Mouse (Mus musculus): ENCODE measurements around the gene Tm6sf2. TPM values are rescaled to one million over a fixed set of nuclear protein-coding genes. Genes with fewer than 3 reads are reported as not detected.

The Tm6sf2 gene
- total and polyA plus RNA-seq, 3 experiments = 1.0 to 1.2 TPM; not detected in 1

DNA sequence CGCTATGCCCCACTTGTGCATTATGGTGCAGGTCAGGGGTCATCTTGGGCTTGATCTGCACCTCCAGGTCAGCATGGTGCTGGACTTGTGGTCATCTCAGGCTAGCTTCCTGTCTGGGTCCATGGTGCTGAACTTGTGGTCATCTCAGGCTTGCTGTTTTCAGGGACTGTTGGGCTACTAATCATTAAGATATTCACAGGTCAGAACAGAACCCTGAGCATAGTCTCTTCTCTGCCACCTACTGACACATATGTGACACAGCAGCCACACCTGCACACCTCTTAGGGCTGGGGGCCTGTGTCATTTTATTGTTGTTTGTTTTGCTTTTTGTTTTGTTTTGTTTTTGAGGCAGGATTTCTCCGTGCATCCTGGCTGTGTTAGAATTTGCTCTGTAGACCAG is 50.1 kb downstream of the Tm6sf2 start:
- DNase-seq (ENCODE audit: low read depth, low spot score) = peak; percentile 42
- Histone ChIP-seq H3K9me3 (replicated peaks; ENCODE audit: insufficient read depth, low read length) (no peaks in the 10 kb centered on the region), H3K27ac (ENCODE audit: control insufficient read depth, low read depth, low read length) (no peak overlapping the region), H3K4me1 (ENCODE audit: control insufficient read depth in 1 of 2, insufficient read depth in 2 of 2, low read length in 2 of 2) (no peaks in the 10 kb centered on the region), H3K36me3 (ENCODE audit: control insufficient read depth in 1 of 2, insufficient read depth in 2 of 2, low read length in 2 of 2) (no peaks in the 10 kb centered on the region), H3K27me3 (ENCODE audit: control insufficient read depth in 1 of 2, insufficient read depth in 2 of 2, low read length in 2 of 2) (peaks cover 0 to 4% of the 10 kb centered on the region in 2 experiments; a peak in 1 of 4 replicates), H3K79me2 (ENCODE audit: control insufficient read depth, insufficient read depth, low read length, poor library complexity) (no peaks in the 10 kb centered on the region), H3K9ac (ENCODE audit: control insufficient read depth, low read depth, low read length, poor library complexity, severe bottlenecking) (no peak overlapping the region), H3K4me3 (ENCODE audit: control insufficient read depth in 1 of 2, insufficient read depth in 1 of 2, low read depth in 2 of 2, low read length in 2 of 2) (no peak overlapping the region)
- TF ChIP-seq MYC (IDR thresholded peaks at IDR 0.05; ENCODE audit: low read depth, low read length) (no peak), JUND (IDR thresholded peaks at IDR 0.05; ENCODE audit: low read depth, low read length) (no peak), TAL1 (IDR thresholded peaks at IDR 0.05; ENCODE audit: low read length) (no peak), CTCF (IDR thresholded peaks at IDR 0.05 in 2 of 3, conservative IDR thresholded peaks at IDR 0.05 in 1 of 3; ENCODE audit: control insufficient read depth in 1 of 3, insufficient read depth in 1 of 3, low read depth in 2 of 3, low read length in 3 of 3, poor library complexity in 1 of 3, severe bottlenecking in 1 of 3) (peak; percentile 58 to 68 (median 60)), ZC3H11A (IDR thresholded peaks at IDR 0.05; ENCODE audit: low read depth, low read length) (0 out of 2 replicates have a peak, but pooled peaks have one; percentile 12), ZNF384 (IDR thresholded peaks at IDR 0.05; ENCODE audit: low read depth, low read length) (no peak), RAD21 (IDR thresholded peaks at IDR 0.05; ENCODE audit: low read depth, low read length) (peak; percentile 58), SMC3 (IDR thresholded peaks at IDR 0.05; ENCODE audit: low read depth, low read length) (peak; percentile 73)

DNA sequence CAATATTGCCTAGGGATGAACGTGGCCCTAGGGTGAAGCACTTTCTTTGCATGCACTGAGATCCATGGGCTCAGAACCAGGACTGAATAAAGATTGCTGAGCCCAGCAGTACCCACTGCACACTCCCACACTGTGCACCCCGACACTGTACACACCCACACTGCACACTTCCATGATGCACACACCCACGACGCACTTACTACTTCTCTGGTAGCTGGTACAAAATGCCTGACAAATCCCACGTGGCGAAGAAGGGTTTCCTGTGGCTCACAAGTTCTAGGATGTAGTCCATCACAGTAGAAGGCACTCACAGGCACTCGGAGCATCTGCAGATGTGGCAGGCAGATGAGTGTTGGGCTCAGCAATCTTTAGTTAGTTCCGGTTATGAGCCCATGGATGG is 52.3 kb downstream of the Tm6sf2 start:
- no peaks in the 10 kb centered on the region for H3K9me3 ChIP-seq (replicated peaks; ENCODE audit: insufficient read depth, low read length)
- H3K9ac ChIP-seq (ENCODE audit: control insufficient read depth, low read depth, low read length, poor library complexity, severe bottlenecking) = no peak overlapping the region
- H3K27me3 ChIP-seq (ENCODE audit: control insufficient read depth in 1 of 2, insufficient read depth in 2 of 2, low read length in 2 of 2) = peaks cover 0 to 4% of the 10 kb centered on the region in 2 experiments; a peak in 1 of 4 replicates
- TF ChIP-seq E2F4 (IDR thresholded peaks at IDR 0.05; ENCODE audit: borderline replicate concordance, low read depth, low read length) (no peak), ETS1 (IDR thresholded peaks at IDR 0.05; ENCODE audit: low read depth, low read length) (no peak), KAT2A (conservative IDR thresholded peaks at IDR 0.05; ENCODE audit: low read depth, low read length) (no peak), TAL1 (IDR thresholded peaks at IDR 0.05; ENCODE audit: low read length) (no peak), MAX (IDR thresholded peaks at IDR 0.05; ENCODE audit: low read length) (no peak)
- no peak overlapping the region for H3K27ac ChIP-seq (ENCODE audit: control insufficient read depth, low read depth, low read length)
- H3K4me1 ChIP-seq (ENCODE audit: control insufficient read depth in 1 of 2, insufficient read depth in 2 of 2, low read length in 2 of 2) = no peaks in the 10 kb centered on the region
- H3K36me3 ChIP-seq (ENCODE audit: control insufficient read depth in 1 of 2, insufficient read depth in 2 of 2, low read length in 2 of 2) = no peaks in the 10 kb centered on the region
- H3K79me2 ChIP-seq (ENCODE audit: control insufficient read depth, insufficient read depth, low read length, poor library complexity) = no peaks in the 10 kb centered on the region
- no peak overlapping the region for H3K4me3 ChIP-seq (ENCODE audit: control insufficient read depth in 1 of 2, insufficient read depth in 1 of 2, low read depth in 2 of 2, low read length in 2 of 2)
- no peak for DNase-seq (ENCODE audit: low read depth, low spot score)

DNA sequence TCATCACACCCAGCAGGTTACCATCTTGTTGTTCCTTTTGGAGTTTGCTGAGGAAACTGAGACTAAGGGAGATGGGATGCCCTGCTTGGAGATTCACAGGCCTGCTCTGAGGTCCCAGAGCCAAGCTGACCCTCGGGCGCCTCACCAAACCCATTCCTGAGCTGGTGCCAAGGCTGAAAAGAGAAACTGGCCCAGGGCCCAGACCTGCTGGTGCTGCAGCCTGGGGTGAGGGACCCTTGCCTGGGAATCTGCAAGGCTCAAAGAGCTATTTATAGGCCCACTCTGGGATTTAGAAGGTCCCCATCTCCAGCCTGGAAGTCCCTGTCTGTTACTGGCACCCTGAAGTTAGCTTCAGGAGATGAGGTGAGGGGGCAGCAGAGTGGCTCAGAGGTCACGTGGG is 55.7 kb downstream of the Tm6sf2 start:
- TF ChIP-seq TBP (IDR thresholded peaks at IDR 0.05; ENCODE audit: low read depth, low read length) (no peak), KAT2A (conservative IDR thresholded peaks at IDR 0.05; ENCODE audit: low read depth, low read length) (no peak), MXI1 (IDR thresholded peaks at IDR 0.05; ENCODE audit: low read depth, low read length) (no peak), HCFC1 (IDR thresholded peaks at IDR 0.05; ENCODE audit: low read depth, low read length) (no peak), BHLHE40 (IDR thresholded peaks at IDR 0.05; ENCODE audit: borderline replicate concordance, low read depth, low read length) (no peak), CTCF (IDR thresholded peaks at IDR 0.05 in 2 of 3, conservative IDR thresholded peaks at IDR 0.05 in 1 of 3; ENCODE audit: control insufficient read depth in 1 of 3, insufficient read depth in 1 of 3, low read depth in 2 of 3, low read length in 3 of 3, poor library complexity in 1 of 3, severe bottlenecking in 1 of 3) (no peak), USF1 (IDR thresholded peaks at IDR 0.05; ENCODE audit: low read depth, low read length) (no peak), POLR2A (IDR thresholded peaks at IDR 0.05; ENCODE audit: control insufficient read depth in 1 of 2, insufficient read depth in 1 of 2, low read depth in 1 of 2, low read length in 2 of 2, poor library complexity in 1 of 2) (no peak), GABPA (IDR thresholded peaks at IDR 0.05; ENCODE audit: low read depth, low read length) (no peak), MYC (IDR thresholded peaks at IDR 0.05; ENCODE audit: low read depth, low read length) (no peak), UBTF (IDR thresholded peaks at IDR 0.05; ENCODE audit: borderline replicate concordance, insufficient read depth, low read depth, low read length) (no peak), TAL1 (IDR thresholded peaks at IDR 0.05; ENCODE audit: low read length) (no peak), E2F4 (IDR thresholded peaks at IDR 0.05; ENCODE audit: borderline replicate concordance, low read depth, low read length) (no peak), ZC3H11A (IDR thresholded peaks at IDR 0.05; ENCODE audit: low read depth, low read length) (no peak), SIN3A (IDR thresholded peaks at IDR 0.05; ENCODE audit: low read length) (no peak), MAX (IDR thresholded peaks at IDR 0.05; ENCODE audit: low read length) (no peak), EP300 (IDR thresholded peaks at IDR 0.05; ENCODE audit: low read depth in 1 of 2, low read length in 2 of 2) (no peak), POLR2AphosphoS5 (IDR thresholded peaks at IDR 0.05; ENCODE audit: borderline replicate concordance, low read depth, low read length) (no peak), ZMIZ1 (IDR thresholded peaks at IDR 0.05; ENCODE audit: low read depth, low read length) (no peak), MAFK (IDR thresholded peaks at IDR 0.05; ENCODE audit: borderline replicate concordance, low read depth, low read length) (no peak)
- Histone ChIP-seq H3K4me3 (ENCODE audit: control insufficient read depth in 1 of 2, insufficient read depth in 1 of 2, low read depth in 2 of 2, low read length in 2 of 2) (no peak overlapping the region), H3K4me1 (ENCODE audit: control insufficient read depth in 1 of 2, insufficient read depth in 2 of 2, low read length in 2 of 2) (peaks cover 0 to 8% of the 10 kb centered on the region in 2 experiments; a peak in 2 of 4 replicates), H3K79me2 (ENCODE audit: control insufficient read depth, insufficient read depth, low read length, poor library complexity) (peaks cover 11% of the 10 kb centered on the region), H3K27ac (ENCODE audit: control insufficient read depth, low read depth, low read length) (no peak overlapping the region), H3K9me3 (replicated peaks; ENCODE audit: insufficient read depth, low read length) (no peaks in the 10 kb centered on the region), H3K36me3 (ENCODE audit: control insufficient read depth in 1 of 2, insufficient read depth in 2 of 2, low read length in 2 of 2) (peaks cover 0 to 2% of the 10 kb centered on the region in 2 experiments; a peak in 2 of 4 replicates), H3K27me3 (ENCODE audit: control insufficient read depth in 1 of 2, insufficient read depth in 2 of 2, low read length in 2 of 2) (peaks cover 0 to 4% of the 10 kb centered on the region in 2 experiments; a peak in 1 of 4 replicates), H3K9ac (ENCODE audit: control insufficient read depth, low read depth, low read length, poor library complexity, severe bottlenecking) (no peak overlapping the region)
- DNase-seq (ENCODE audit: low read depth, low spot score) = no peak
